Mouse (Mus musculus) lung, postnatal 25 days (tissue): ENCODE data around the gene Ccdc177.
"Not testable (repeated sequence)": the region's sequence is repeated elsewhere in the genome, so short reads cannot be mapped to it uniquely, and the experiment has no call there.

Source experiments
- DNase-seq: peaks from one replicate; pipeline ENCODE4 v3.0.0; 2022; ENCODE audit warnings: low spot score

The Ccdc177 gene

GRCm38 (mm10) chr12:80760396-80760801 is at the start of gene Ccdc177:
TSS of gene Ccdc177 (minus strand) at chr12:80760687.
- peak; percentile 78 for DNase-seq

DNA sequence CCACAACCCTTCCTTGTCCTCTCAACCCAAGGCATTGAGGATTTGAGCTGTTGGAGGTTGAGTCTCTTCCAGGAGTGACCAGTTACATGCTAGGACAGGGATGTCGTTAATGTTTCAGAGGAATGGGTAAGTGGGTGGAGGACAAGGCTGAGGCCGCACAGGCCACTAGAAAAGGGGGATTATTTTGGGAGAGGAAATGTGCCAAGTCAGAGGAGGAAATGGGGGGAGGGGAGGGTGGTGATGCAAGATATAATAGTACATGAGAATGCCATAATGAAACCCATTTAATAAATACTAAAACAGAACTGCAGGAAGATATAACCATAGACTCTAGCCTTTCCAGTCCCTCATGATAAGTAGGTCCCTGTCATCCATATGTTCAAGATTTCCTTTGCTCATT is 49.5 kb upstream of the Ccdc177 start:
- DNase-seq = no peak

DNA sequence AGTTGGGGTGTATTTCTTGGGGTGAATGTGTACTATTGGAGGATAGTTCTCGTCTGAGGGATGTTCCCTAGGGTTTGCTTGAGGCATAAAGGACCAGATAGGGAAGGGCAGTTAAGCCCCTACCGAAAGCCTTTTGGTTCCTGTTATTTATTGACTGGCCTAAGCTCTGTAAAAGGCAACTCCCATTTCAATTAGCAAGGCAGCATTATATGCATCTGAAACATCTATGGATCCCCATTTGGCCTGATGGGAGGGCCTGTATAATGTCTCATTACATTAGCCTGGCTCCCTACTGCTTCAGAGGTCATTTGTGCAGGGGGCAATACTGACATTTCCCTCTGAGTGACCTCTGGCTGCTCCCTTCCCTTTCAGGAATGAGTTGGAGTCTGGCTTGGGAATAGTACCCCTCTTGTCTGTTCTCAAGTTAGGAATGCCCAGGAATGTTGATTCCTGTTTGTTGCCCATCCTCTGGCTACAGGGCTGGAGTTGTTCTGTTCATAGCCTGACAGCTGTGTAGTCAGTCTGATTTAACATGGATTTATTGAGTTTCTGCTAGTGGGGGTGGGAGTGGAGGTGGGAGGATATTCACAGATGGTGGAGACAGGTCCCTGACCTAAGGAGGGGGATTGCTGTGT is 47.1 kb upstream of the Ccdc177 start:
- no peak for DNase-seq

GRCm38 (mm10) chr12:80804861-80805428 is 44.5 kb upstream of the Ccdc177 start:
- no peak for DNase-seq

GRCm38 (mm10) chr12:80803924-80804323 is 43.4 kb upstream of the Ccdc177 start:
- peak; percentile 59 for DNase-seq

GRCm38 (mm10) chr12:80801443-80801842 is 41.0 kb upstream of the Ccdc177 start:
- DNase-seq = no peak

DNA sequence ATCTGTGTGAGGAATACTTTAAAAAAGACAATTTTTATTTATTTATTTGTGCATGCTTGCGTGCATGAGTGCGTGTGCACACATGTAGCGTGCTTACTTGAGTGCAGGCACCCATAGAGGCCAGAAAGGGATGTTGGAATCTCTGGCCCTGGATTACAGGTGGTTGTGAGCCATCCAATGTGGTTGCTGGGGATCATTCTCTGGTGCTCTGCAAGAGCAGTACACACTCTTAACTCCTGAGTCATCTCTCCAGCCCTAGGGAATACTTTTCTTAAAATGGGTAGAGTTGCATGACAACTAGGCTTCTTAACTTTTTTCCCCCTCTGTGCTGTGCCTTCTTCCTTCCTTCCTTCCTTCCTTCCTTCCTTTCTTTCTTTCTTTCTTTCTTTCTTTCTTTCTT is 39.7 kb upstream of the Ccdc177 start:
- DNase-seq = no peak

DNA sequence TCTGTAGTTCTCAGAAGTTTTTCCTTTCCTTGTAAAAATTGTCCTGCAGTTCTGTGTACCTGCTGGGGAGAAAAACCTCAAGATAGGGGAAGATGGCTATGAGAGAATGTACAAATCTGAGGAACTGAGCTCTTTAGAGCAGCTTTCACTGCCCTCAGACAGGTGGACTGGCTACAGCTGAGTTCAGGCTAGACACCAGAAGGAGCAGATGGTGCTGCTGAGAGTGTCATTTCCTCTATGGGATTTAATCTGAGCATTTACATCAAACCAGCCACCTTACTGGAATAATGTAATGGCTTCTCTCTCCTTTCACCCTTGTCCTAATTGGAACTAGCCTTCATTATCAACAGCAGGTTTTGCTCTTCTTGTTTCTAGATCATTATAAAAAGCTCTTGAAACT is 37.8 kb upstream of the Ccdc177 start:
- DNase-seq = no peak

DNA sequence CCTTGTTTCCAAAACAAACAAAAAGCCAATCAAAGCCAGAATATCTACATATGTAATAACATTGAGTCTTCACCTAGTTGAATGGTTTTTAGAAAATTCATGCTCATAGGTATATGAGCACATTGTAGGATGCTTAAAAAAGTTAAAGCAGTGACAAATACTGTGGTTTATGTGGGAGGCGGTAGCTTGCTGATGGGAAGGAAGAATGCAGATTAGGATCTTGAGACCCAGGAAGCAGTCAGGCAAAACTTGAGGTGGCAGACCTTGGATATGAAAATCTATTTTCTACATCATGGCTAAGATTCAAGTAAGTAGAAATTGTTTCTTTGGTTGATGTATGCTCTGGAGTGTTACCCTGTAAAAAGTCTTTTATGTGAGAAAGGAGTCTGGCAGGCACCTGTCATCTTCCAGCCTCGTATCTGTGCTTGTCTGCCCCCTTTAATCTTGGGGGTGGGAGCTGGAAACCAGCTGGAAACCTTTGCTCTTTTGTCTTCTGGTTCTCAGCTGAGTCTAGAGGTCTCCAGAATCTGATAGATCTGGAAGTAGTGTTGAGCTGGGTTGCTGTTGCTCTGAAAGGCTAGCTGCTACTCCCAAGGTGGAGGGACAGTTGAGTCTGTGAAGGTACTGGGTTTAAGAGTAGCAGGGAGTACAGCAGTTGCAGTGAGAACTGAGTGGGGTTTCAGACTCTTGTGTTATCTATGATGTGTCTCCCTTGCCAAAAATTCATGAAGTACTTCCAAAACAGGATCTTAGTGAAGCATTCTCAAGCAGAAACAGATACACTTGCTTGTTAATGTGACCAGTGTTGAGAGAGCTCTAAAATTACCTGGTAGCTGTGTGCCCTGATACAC is 34.7 kb upstream of the Ccdc177 start:
- DNase-seq = no peak

DNA sequence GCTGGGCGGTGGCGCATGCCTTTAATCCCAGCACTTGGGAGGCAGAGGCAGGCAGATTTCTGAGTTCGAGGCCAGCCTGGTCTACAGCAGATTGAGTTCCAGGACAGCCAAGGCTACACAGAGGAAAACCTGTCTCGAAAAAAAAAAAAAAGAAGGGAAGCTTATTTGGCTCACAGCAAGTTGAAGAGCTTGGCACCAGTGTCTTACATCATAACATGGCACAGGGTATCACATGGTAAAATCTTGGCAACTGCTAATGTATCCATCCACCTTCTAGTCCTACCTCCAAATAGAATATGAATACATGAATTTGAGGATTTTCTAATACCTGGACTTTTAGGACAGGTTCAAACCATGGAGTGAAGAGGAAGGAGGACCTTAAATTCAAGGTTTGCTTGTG is 34.0 kb upstream of the Ccdc177 start:
- DNase-seq = no peak

- DNase-seq = no peak
Measured at GRCm38 (mm10) chr12:80793535-80793934, 33.0 kb upstream of the Ccdc177 start.

- peak; percentile 85 for DNase-seq
Measured at GRCm38 (mm10) chr12:80792867-80793266, 32.4 kb upstream of the Ccdc177 start.

GRCm38 (mm10) chr12:80791571-80792444 is 31.3 kb upstream of the Ccdc177 start:
- DNase-seq = no peak

GRCm38 (mm10) chr12:80790700-80791570 is 30.4 kb upstream of the Ccdc177 start:
- DNase-seq = peak; percentile 55

GRCm38 (mm10) chr12:80789849-80790694 is 29.6 kb upstream of the Ccdc177 start, which contains the start of gene Susd6:
TSS of gene Susd6 (plus strand) at chr12:80790510.
- peak; percentile 98 for DNase-seq

- not testable (repeated sequence) for DNase-seq
Measured at GRCm38 (mm10) chr12:80789276-80789675, 28.8 kb upstream of the Ccdc177 start.

DNA sequence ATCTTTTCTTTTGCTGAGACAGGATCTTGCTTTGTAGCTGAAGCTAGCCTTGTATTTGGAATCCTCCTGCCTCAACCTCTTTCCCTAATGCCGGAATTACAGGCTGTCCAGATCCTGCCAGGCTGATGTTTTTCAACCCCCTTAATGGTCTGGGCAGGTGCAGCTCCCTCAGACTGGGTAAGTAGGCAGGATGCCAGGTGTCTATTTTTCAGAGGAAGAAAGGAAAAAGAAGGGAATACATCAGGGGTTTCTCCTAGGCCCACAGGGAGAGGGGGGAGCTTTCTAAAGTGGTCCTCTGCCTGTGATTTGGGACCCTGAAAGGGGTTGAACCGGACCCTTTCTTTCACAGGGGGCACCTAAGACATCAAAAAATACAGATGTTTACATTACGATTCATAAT is 27.7 kb upstream of the Ccdc177 start:
- no peak for DNase-seq

DNA sequence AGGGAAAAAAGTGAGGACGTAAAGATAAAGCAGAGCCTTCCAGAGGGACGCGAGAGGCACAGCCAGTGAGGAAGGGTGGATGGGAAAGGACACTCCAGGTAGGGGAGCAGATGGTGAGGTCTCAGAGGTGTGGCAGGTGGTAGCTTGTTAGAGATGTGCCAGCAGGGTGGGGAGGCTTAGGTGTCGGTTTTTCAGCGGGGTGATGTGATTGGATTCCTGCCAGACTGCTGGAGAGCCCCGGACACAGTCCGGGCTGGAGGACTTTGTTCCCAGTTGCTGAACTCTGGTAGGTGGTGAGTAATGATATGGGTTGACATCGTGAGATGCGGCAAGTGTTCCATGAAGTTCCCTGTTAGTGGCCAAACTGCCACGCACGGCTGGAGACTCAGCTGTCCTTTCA is 27.1 kb upstream of the Ccdc177 start:
- DNase-seq = no peak

DNA sequence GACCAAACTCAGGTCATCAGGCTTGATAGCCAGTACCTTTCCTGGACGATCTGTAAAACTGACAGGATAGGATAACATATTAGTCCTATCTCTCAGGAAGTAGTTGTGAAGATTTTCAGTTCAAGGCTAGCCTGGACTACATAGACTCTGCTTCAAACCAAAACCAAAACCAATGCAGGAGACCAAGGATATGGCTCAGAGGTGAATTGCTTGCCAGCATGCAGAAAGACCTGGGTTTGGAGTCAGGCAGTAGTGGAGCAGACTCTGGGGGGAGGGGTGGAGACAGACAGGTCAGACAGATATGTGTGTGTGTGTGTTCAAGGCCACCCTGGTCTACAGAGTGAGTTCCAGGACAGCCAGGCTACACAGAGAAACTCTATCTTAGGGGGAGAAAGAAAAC is 26.1 kb upstream of the Ccdc177 start:
- no peak for DNase-seq

GRCm38 (mm10) chr12:80785597-80785996 is 25.1 kb upstream of the Ccdc177 start:
- DNase-seq = no peak
